Mouse (Mus musculus): ENCODE measurements around the gene Guf1. TPM values are rescaled to one million over a fixed set of nuclear protein-coding genes. Genes with fewer than 3 reads are reported as not detected.
A peak's percentile ranks its signal among the peaks of the same experiment; 100 is the strongest.

The Guf1 gene
- polyA plus RNA-seq, 1 experiment from 2014 or later = 48.4 TPM

GRCm38 (mm10) chr5:69601027-69601426 is 44.3 kb downstream of the Guf1 start:
- H3K4me3 ChIP-seq = no peak overlapping the region
- ATAC-seq (ENCODE audit: low FRiP score) = 0 out of 2 replicates have a peak, but pooled peaks have one; percentile 36
- no peak overlapping the region for H3K27ac ChIP-seq
- no peaks in the 10 kb centered on the region for H3K4me1 ChIP-seq (replicated peaks)
- no peak overlapping the region for H3K9ac ChIP-seq
- H3K9me3 ChIP-seq = no peaks in the 10 kb centered on the region
- no peak overlapping the region for H3K4me2 ChIP-seq
- H3K27me3 ChIP-seq = no peaks in the 10 kb centered on the region
- H3K36me3 ChIP-seq = no peaks in the 10 kb centered on the region

DNA sequence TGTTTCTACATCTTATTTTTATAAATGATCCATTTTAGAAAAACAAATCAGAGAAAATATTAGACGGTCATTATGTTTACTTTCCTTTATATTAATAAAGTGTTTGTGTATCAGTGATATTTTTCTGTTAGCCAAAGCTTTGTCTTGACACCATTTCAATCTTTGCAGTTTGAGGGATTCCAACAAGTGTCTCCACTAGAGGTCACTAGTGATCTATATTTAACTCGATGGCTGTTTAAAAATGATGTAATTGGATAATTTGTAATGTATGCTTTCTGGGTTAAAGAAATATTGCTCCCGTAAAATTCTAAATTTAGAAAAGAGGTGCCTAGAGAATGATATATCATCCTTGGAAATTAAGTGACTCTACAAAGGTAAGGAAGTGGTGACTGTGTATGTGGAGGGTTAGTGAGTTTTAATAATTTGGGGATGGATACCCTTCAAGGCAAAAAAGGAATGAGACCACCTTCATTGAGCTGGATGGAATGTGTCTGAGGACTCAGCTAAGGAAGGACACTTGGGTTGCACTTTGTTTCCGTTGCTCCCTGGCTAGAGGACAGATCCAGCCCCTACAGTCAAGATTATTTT is 56.6 kb downstream of the Guf1 start:
- Histone ChIP-seq H3K27me3 (no peaks in the 10 kb centered on the region), H3K4me3 (no peak overlapping the region), H3K9me3 (no peaks in the 10 kb centered on the region), H3K27ac (no peak overlapping the region), H3K36me3 (no peaks in the 10 kb centered on the region), H3K4me2 (no peak overlapping the region), H3K4me1 (replicated peaks) (no peaks in the 10 kb centered on the region), H3K9ac (no peak overlapping the region)
- no peak for ATAC-seq (ENCODE audit: low FRiP score)
- WGBS = 34% methylated on average over 4 of the region's 4 CpGs

DNA sequence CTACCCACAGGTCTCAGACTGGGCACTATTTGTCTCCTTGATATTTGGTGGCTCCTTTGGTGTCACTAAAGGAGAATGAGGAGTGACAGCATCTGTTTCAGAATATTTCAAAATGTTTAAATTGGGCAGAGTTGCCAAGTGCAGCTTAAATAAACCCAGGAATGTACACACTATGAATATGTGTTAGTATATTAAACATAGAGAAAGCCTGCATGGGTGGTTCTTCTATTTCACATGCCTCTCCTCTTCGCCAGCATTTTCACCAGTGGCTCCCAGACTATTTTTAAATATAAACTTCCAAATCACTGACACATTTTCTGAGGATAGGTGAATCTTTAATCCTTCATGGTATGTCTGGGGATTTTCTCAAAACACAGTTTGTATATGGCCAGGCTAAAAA is 64.2 kb downstream of the Guf1 start:
- Histone ChIP-seq H3K4me2 (no peak overlapping the region), H3K27ac (no peak overlapping the region), H3K36me3 (no peaks in the 10 kb centered on the region), H3K9me3 (no peaks in the 10 kb centered on the region), H3K27me3 (no peaks in the 10 kb centered on the region), H3K4me3 (no peak overlapping the region), H3K4me1 (replicated peaks) (no peaks in the 10 kb centered on the region), H3K9ac (no peak overlapping the region)
- no peak for ATAC-seq (ENCODE audit: low FRiP score)
- 81% methylated on average over 1 of the region's 1 CpGs for WGBS

Other genes with a start within 250 kb of the Guf1 start
- 13.4 and 14.0 TPM in 2 replicates for gene Kctd8, start 215.2 kb upstream of the Guf1 start, polyA plus RNA-seq (2015; fragmentation: Nextera tagmentation; extraction: Ambion mirVana)
- gene Yipf7, start 14.3 kb upstream of the Guf1 start, polyA plus RNA-seq (2015; fragmentation: Nextera tagmentation; extraction: Ambion mirVana) = not detected in 2 replicates
- 37.3 and 40.5 TPM in 2 replicates for gene Gnpda2, start 35.4 kb downstream of the Guf1 start, polyA plus RNA-seq (2015; fragmentation: Nextera tagmentation; extraction: Ambion mirVana)